Mouse (Mus musculus) lung, postnatal 14 days (tissue): ENCODE measurements around the gene Zfp963.

Experiments used
- DNase-seq: peaks from one replicate; pipeline ENCODE4 v3.0.0; 2021

Zfp963 gene

DNA sequence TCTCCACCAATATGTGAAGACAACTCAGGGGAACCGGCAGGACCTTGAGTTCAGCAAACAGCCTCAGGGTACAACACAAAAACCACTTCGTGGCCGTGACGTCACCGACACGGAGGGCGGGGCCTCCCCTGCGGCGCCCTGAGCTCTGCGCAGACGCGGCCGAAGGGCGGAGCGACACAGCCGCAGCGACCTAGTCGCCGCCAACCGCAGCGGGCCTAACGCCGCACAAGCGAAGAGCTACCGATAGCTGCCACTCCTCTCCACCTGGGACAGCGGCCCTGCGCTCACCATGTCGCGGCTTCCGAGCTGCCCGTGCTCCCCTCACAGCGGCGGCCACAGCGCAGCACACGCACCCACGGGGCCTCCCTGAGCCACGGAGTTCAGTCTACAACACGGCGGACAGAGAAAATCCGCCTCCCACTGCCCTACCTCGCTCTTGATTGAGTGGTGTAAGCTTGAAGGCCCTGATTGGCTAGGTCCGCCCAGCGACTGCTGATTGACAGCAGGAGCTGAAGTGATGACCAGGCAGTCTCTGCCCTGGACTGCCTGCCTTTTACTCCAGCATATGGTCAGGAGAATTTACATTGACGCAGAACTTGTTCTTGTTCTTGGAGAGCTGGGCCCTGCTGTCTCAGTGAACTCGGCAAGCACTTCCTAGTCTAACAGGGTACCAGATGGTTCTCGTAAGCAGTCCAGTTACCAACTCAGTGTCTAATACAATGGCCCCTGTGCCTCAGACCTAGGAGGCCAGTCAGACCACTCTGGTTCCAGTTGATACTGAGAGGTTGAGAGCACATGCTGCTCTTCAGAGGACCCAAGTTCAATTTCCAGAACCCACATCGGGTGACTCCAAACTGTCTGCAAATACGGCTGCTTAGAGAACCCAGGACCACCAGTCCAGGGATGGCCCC lies at the start of gene Zfp963:
Gene Zfp963 (minus strand): TSS at position 427 of the 911 bp plus-strand sequence.
- DNase-seq: peak; percentile 97

DNA sequence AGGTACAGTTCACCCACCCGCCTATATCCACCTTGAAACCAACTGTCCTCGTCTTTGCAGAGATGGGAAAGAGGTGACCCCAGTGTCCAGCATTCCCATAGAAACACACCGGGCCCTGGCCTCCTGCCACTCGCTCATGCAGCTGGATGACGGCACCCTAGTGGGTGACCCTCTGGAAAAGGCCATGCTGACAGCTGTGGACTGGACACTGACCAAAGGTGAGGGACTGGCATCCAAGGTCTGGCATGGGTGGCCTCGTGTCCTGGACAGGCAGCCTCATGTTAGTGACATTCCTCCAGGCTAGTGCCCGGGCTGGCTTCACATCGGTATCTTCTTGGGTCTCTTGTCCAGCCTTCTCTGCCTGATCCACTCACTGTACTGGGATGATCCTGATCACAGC lies 49.5 kb upstream of the Zfp963 start:
- no peak for DNase-seq

DNA sequence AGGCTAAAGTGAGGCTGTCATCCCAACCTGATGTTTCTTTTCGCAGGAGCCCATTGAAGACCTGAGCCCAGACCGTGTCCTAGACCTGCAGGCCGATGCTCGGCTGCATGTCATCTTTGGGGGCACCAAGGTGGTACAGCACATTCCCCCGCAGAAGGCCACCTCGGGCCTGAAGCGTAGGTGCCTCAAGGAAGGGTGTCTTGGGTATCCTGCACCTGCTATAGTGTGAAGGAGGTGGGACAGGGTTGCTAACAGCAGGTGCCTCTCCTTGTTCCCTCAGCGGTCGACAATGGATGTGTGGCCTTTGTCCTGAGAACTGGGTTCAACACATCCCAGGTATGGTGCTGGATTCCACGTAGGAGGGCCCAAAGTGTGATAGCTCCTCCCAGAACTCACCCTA lies 47.9 kb upstream of the Zfp963 start:
- DNase-seq: no peak

- DNase-seq: no peak
Observed at GRCm38 (mm10) chr8:69796721-69797345, 47.1 kb upstream of the Zfp963 start.

DNA sequence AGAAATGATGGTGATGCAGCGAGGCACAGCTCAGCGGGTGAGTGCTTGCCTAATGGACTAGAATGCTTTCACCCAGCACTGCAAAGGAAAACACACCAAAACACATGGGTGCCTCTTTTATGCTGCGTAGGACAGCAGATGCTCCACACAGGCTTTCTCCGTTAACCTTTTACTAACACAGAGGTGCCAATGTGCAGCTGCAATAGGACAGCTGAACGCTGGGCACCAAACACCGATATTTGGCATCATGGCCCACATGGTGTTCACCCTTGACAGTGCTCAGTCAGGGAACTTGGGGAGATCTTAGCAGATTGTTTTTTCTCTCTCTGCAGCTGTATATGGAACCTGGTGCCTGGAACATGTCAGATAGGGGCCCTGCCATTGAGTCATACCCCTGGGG lies 45.1 kb upstream of the Zfp963 start:
- DNase-seq: no peak

- DNase-seq: no peak
Observed at GRCm38 (mm10) chr8:69794096-69794495, 44.3 kb upstream of the Zfp963 start.

DNA sequence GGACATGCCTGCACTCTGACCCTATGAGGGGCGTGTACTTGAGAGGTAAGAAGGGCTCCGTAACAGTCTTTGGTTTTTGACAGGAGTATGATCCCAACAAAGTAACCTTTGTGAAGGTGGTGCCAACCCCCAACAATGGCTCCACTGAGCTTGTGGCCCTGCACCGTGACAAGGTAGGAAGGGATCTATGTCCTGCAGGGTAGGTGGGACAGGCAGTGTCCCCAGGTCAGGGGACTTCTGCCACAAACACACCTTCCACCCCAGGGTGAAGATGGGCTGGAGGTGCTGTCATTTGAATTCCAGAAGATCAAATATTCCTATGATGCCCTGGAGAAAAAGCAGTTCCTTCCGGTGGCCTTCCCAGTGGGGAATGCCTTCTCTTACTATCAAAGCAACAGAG lies 43.9 kb upstream of the Zfp963 start:
- DNase-seq: no peak

- DNase-seq: peak; percentile 12
Observed at GRCm38 (mm10) chr8:69791415-69792068, 41.8 kb upstream of the Zfp963 start.

- DNase-seq: peak; percentile 89
Observed at GRCm38 (mm10) chr8:69790773-69791367, 41.1 kb upstream of the Zfp963 start, which contains the start of the genes Atp13a1 and Zfp866. Gene Atp13a1 (plus strand): TSS chr8:69791163. Gene Zfp866 (minus strand): TSS chr8:69791178.

GRCm38 (mm10) chr8:69790364-69790763 lies 40.6 kb upstream of the Zfp963 start:
- DNase-seq: no peak

DNA sequence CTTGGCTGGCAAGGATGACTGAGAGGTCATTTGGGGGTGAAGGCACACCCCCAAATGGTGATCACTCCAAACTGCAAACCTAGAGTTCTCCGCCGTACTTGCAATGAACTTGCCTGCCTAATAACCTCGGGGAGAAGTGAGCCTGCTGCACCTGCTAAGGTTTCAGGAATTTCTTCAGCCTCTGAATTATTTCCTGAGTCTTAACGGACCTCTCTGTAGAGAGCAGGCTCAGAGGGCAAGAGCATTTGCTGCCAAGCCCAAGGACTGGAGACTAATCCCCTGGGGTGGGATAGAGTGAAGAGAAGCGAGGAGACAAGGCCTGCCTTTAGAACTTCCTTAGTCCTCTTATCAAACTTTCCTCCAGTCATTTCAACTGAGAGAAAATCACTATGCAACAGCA lies 40.0 kb upstream of the Zfp963 start:
- no peak for DNase-seq

GRCm38 (mm10) chr8:69789105-69789504 lies 39.3 kb upstream of the Zfp963 start:
- no peak for DNase-seq

DNA sequence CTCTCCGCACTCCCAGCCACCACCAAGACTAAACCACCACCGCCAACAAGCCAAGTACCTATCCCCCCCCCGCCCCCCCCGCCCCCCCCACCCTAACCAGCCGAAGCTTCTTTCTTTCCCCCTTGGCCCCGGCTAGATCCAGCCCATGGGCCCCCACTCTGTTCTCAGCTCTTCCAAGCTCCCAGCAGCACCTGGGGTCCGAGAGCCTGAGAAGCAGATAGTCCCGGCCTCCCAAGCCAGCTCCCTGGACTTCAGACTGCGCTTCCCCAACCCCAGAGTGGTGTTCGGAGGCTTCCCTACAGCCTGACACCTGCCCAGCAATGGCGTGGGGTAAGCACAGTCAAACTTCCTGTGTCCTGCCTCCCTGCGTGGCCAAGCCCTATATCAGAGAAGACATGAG lies 27.3 kb upstream of the Zfp963 start:
- no peak for DNase-seq

GRCm38 (mm10) chr8:69775149-69775534 lies 25.4 kb upstream of the Zfp963 start:
- DNase-seq: no peak

- peak; percentile 84 for DNase-seq
Observed at GRCm38 (mm10) chr8:69774503-69775148, 24.9 kb upstream of the Zfp963 start, which contains the start of gene Gm20422. Gene Gm20422 (minus strand): TSS chr8:69774886.

DNA sequence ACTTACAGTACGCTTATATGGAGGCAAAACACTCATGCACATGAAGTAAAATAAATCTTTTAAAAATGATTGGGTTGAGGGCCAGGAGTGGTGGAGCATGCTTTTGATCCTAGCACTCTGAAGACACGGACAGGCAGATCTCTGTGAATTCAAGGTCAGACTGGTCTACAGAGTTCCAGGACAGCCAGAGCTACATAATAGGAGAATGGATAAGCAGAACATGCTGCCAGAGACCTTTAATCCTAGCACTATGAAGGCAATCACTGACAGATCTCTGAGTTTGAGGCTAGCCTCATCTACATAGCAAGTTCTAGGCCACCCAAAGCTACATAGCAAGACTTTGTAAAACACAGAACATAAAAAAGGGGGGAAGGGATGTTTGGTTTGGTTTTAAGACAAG lies 22.3 kb upstream of the Zfp963 start:
- DNase-seq: no peak

DNA sequence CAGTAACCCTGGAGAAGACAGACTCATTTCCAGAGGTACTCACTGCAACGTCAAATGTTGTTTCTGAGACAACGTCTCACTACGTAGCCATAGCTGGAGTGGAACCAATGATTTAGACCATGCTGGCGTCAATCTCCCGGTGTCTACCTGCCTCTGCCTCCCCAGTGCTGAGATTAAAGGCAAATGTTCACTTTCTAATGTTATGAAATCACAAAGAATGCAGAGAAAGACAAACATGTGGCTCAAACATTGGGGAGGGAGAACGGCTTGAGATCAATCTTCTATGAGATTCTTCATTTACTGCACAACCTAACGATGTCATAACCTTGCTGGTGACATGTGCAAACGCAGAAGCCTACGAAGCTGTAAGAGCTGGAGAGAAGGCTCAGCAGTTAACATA lies 21.5 kb upstream of the Zfp963 start:
- no peak for DNase-seq

DNA sequence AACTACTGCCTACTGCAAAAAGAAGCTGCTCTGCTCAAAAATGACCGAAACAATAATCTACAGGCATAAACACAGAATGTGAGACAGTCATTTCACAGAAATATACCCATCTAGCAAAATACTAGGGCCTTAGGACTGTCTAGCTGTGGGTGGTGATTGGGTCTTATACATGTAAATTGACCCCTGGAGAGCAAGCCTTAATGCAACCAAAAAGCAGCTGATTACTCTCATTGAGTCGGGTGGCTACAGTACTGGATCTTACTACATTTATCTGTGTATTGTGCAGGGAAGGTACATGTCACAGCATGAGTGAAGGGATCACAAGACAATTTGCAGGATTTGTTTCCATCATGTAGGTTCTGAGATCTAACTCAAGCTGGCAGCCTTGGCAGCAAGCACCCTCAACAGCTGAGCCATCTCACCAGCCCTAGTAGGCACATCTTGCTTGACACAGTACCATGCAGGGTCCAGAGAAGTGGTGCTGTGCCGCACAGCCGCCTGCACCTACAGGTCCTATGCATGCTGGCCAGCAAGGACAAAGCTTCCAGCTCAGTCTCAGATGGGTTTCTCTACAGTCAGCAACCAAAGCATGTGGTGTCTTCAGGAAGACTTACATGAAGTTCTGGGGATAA lies 12.2 kb upstream of the Zfp963 start:
- no peak for DNase-seq

GRCm38 (mm10) chr8:69758316-69758715 lies 8.5 kb upstream of the Zfp963 start:
- DNase-seq: no peak

DNA sequence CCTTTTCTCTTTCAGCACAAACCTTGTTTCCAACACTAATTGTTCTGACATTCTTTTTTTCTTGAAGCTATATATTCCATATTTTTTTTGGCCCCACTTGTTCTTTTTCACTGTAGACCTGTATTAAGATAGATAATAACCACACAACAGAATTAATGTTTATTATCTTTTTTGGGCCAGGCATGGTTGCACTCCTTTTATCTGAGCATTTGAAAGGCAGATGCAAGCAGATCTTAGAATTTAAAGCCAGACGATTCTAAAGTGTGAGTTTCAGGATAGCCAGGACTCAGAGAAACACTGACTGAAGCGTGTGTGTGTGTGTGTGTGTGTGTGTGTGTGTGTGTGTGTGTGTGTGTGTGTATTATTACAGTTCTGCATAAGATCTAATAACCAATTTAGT lies 2.7 kb upstream of the Zfp963 start:
- DNase-seq: no peak

GRCm38 (mm10) chr8:69741231-69741630 lies 8.5 kb downstream of the Zfp963 start:
- DNase-seq: no peak

- no peak for DNase-seq
Observed at GRCm38 (mm10) chr8:69740763-69741162, 9.0 kb downstream of the Zfp963 start.
